Mouse (Mus musculus): Measurements from ENCODE around the gene Cox17. TPM values are rescaled to one million over a fixed set of nuclear protein-coding genes. Genes with fewer than 3 reads are reported as not detected.

The Cox17 gene
- polyA plus RNA-seq, 1 experiment from 2014 or later, result 118 TPM

DNA sequence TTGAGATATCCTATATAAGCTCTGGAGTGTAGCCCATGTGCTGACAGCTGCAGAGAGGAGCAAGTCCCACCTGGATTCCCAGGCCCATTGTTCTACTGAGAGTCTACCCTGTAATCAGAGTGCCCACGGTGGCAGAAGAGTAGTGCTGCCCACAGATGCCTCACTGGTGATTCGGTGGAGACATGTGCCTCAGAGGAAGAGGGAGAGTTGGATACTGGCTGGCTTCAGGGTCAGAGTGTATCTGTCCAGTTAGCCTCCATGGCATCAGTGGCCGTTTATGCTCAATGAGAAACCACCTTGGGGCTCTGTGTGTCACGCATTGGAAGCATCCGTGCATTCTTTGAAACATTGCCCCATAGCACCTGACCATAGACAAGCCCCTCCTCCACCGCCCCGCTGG, 16.9 kb downstream of the Cox17 start:
- ATAC-seq (ENCODE audit: low FRiP score, low read depth), result no peak
- 89% methylated on average over 7 of the region's 7 CpGs for WGBS
- H3K9ac ChIP-seq (replicated peaks), result no peak overlapping the region

DNA sequence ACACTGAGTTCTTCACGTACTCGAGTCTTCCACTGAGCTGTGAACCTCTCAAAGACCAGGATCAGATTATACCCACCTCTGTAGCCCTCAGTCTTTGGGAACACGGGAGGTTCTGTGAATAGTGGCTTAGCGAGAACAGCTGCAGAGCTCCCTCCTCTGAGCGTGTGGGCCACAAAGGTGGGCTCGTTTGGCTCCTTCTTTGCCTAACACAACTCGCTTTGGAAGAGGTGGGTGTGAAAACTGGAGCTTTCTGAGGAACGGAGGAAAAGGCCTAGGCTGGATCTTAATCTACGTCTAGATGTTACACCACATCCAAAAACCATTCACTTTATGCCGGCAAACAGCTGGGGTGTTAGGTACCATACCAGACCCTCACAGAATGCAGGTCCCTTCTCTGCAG, 18.6 kb downstream of the Cox17 start:
- H3K9me3 ChIP-seq, result no peaks in the 10 kb centered on the region
- no peaks in the 10 kb centered on the region for H3K36me3 ChIP-seq
- no peak for ATAC-seq (ENCODE audit: low FRiP score, low read depth)
- H3K4me1 ChIP-seq, result no peaks in the 10 kb centered on the region
- H3K4me2 ChIP-seq (replicated peaks), result no peak overlapping the region
- H3K27ac ChIP-seq (replicated peaks), result no peak overlapping the region
- H3K9ac ChIP-seq (replicated peaks), result no peak overlapping the region
- WGBS, result 87% methylated on average over 10 of the region's 10 CpGs
- H3K4me3 ChIP-seq, result no peak overlapping the region
- no peaks in the 10 kb centered on the region for H3K27me3 ChIP-seq

More for the DNA sequence above, 16.9 kb downstream of the Cox17 start:
- H3K4me1 ChIP-seq, result no peaks in the 10 kb centered on the region
- H3K27me3 ChIP-seq, result no peaks in the 10 kb centered on the region
- H3K4me3 ChIP-seq, result no peak overlapping the region
- H3K27ac ChIP-seq (replicated peaks), result no peak overlapping the region
- no peaks in the 10 kb centered on the region for H3K36me3 ChIP-seq
- H3K9me3 ChIP-seq, result no peaks in the 10 kb centered on the region
- H3K4me2 ChIP-seq (replicated peaks), result no peak overlapping the region

DNA sequence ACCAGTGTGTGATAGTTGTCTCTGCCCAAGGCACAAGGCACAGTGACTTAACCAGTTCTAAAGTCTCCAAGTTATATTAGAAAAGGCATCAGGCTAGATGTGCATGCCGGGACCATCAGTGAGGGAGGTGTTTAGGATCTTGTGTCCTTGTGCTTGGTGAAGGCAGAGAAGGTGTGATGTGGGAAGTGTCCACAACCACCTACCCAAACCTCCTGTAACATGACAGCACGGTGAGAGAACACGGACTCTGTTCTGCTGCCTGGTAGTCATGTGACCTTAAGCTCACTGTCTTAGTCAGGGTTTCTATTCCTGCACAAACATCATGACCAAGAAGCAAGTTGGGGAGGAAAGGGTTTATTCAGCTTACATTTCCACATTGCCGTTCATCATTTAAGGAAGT, 19.4 kb downstream of the Cox17 start:
- Histone ChIP-seq H3K36me3 (no peaks in the 10 kb centered on the region), H3K4me1 (no peaks in the 10 kb centered on the region), H3K27me3 (no peaks in the 10 kb centered on the region), H3K9ac (replicated peaks) (no peak overlapping the region), H3K4me3 (no peak overlapping the region), H3K4me2 (replicated peaks) (no peak overlapping the region), H3K9me3 (no peaks in the 10 kb centered on the region), H3K27ac (replicated peaks) (no peak overlapping the region)
- ATAC-seq (ENCODE audit: low FRiP score, low read depth), result no peak
- WGBS, result 91% methylated on average over 4 of the region's 4 CpGs

DNA sequence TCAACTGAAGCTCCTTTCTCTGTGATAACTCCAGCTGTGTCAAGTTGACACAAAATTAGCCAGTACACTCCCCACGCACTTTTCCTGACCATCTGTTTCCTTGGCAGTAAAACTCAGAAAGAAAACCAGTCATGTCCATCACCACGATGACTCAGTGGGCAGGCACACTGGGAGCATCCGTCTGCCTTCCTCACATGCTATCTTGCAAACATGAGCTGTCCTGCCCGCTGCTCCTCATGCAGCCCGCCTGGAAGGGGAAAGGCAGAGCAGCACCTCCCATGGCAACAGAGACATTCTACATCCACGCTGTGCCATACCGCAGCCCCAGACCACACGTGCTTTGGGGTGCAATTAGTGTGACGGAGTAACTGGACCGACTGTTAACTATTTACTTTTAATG, 21.5 kb downstream of the Cox17 start:
- Histone ChIP-seq H3K4me2 (replicated peaks) (no peak overlapping the region), H3K4me1 (no peaks in the 10 kb centered on the region), H3K9me3 (no peaks in the 10 kb centered on the region), H3K36me3 (no peaks in the 10 kb centered on the region), H3K27me3 (no peaks in the 10 kb centered on the region), H3K9ac (replicated peaks) (no peak overlapping the region), H3K4me3 (no peak overlapping the region), H3K27ac (replicated peaks) (no peak overlapping the region)
- no peak for ATAC-seq (ENCODE audit: low FRiP score, low read depth)
- 79% methylated on average over 10 of the region's 10 CpGs for WGBS

DNA sequence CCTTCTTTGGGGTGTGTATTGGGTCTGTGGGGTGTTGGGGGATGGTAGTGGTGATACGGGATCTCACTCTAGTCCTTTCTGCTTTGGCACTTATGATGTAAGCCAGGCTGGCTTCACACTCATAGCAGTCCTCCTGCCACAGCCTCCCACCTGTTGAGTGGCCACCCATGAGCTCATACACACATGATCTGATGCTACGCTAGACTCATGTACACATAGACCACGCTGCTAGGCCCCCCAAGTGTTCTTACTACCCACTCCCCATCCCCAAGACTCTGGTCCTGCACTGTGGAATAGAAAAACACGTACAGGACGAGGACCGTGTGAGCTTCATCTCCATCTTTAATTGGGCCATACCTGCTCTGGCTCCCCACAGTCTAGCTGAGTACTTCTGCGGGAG, 22.2 kb downstream of the Cox17 start:
- Histone ChIP-seq H3K36me3 (no peaks in the 10 kb centered on the region), H3K4me3 (no peak overlapping the region), H3K9ac (replicated peaks) (no peak overlapping the region), H3K27me3 (no peaks in the 10 kb centered on the region), H3K4me2 (replicated peaks) (no peak overlapping the region), H3K9me3 (no peaks in the 10 kb centered on the region), H3K4me1 (no peaks in the 10 kb centered on the region), H3K27ac (replicated peaks) (no peak overlapping the region)
- ATAC-seq (ENCODE audit: low FRiP score, low read depth), result no peak
- 88% methylated on average over 7 of the region's 7 CpGs for WGBS

DNA sequence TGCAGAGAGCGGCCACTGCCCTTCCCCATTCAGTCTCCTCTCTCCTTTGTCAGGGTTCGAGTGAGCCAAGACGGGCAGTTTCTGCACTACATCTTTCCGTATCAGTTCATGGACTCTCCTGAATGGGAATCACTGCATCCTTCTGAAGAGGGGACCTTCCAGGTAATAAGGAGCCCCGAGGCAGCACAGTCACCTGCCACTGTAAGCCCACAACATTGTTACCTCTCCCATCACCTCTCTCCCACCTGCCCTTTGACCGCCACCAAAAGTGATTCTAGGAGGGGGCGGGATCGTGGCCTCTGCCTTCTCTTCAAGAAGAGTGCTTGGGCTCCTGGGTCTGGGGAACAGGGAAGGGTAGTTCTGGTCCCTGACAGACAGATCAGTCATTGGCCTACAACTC, 22.6 kb downstream of the Cox17 start:
- no peak overlapping the region for H3K27ac ChIP-seq (replicated peaks)
- H3K4me2 ChIP-seq (replicated peaks), result no peak overlapping the region
- no peak overlapping the region for H3K4me3 ChIP-seq
- H3K4me1 ChIP-seq, result no peaks in the 10 kb centered on the region
- ATAC-seq (ENCODE audit: low FRiP score, low read depth), result no peak
- no peaks in the 10 kb centered on the region for H3K27me3 ChIP-seq
- no peaks in the 10 kb centered on the region for H3K9me3 ChIP-seq
- no peaks in the 10 kb centered on the region for H3K36me3 ChIP-seq
- H3K9ac ChIP-seq (replicated peaks), result no peak overlapping the region
- WGBS, result 89% methylated on average over 8 of the region's 8 CpGs

DNA sequence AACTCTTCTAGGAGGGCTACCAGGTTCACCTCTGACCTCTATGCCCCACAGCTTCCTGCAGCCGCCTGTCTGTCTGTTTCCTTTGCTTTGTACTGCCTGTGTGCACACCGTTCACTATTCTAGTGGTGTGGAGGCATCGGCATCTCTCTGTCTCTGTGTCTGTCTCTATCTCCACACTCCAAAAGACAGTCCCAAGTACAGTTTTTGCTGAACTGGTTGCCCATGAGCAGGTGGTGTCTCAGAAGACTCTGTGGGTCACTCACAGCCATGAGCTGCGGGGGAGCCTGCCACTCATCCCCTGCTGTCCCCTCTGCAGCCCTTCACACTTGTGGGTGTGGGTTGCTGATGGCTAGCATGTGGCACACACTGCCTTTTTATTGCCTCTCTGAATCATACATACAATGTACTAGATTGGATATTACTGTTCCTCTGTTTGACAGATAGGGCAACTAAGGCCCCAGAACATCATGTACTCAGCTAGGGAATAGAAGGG, 23.2 kb downstream of the Cox17 start:
- Histone ChIP-seq H3K9me3 (no peaks in the 10 kb centered on the region), H3K4me1 (no peaks in the 10 kb centered on the region), H3K27ac (replicated peaks) (no peak overlapping the region), H3K27me3 (no peaks in the 10 kb centered on the region), H3K9ac (replicated peaks) (no peak overlapping the region), H3K4me3 (no peak overlapping the region), H3K36me3 (no peaks in the 10 kb centered on the region), H3K4me2 (replicated peaks) (no peak overlapping the region)
- WGBS, result 84% methylated on average over 4 of the region's 4 CpGs
- no peak for ATAC-seq (ENCODE audit: low FRiP score, low read depth)

DNA sequence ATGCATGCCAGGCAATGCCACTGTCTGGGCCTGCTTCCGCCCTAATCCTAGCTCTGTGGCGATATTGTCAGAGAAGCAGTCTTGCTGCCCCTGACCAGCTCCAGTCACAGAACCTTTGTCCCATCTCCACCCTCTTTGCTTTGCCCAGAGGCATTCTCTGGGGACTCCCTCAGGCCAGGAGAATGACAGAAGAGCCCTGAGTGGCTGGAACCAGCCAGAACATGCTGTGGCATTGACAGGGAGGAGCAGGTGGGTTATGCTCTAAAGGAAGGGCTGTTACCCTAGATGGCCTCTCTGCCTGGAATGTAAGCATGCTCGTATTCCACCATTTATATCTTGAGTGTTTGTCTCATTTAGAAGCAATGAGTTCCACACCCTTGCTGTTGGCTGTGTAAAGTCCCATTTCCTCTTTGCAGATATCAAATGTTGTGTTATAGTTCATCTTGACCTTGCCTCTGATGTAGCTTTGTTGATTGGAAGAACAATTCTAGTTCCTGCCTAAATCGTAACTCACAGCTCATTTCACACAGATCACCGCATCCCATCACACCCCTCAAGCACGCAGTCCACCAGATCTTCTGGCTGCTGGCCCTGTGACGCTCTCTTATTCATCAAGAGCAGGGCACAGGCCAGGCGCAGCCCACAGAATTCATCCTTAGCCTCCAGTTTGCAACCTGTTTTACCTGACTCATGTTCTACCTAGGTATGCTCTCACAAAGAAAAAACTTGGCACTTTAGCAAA, 24.0 kb downstream of the Cox17 start:
- no peak for ATAC-seq (ENCODE audit: low FRiP score, low read depth)
- Histone ChIP-seq H3K9ac (replicated peaks) (no peak overlapping the region), H3K27ac (replicated peaks) (no peak overlapping the region), H3K36me3 (no peaks in the 10 kb centered on the region), H3K9me3 (no peaks in the 10 kb centered on the region), H3K4me1 (no peaks in the 10 kb centered on the region), H3K4me3 (no peak overlapping the region), H3K4me2 (replicated peaks) (no peak overlapping the region), H3K27me3 (no peaks in the 10 kb centered on the region)
- WGBS, result 91% methylated on average over 8 of the region's 8 CpGs

DNA sequence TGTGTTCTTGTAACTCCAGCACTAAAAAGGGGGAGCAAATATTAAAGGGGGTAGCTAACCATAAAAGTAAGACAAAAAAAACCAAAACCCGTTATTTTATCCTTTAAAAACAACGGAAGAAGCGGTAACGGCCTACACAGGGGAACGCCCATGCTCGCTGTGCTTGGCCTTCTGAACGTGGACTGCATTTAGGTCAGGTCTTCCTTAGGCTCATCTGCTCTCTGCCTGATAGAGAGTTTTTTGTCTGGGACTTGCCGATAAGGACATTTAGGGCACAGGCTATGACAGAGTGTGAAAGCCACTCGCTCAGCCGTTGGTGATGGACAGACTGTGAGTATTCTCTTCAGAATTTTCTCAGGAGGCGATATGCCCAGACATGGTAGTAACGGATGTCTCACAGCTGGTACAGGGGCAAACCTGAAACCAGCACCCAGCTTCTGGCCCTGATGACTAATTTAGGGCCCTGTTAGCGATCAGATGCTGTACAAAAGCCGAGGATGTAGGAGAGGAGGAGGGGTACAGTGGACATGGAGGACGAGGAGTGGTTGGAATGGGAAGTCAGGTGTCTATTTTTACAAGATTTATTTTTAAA, 25.0 kb downstream of the Cox17 start:
- no peaks in the 10 kb centered on the region for H3K27me3 ChIP-seq
- no peak overlapping the region for H3K4me3 ChIP-seq
- 90% methylated on average over 15 of the region's 15 CpGs for WGBS
- no peak overlapping the region for H3K27ac ChIP-seq (replicated peaks)
- H3K9ac ChIP-seq (replicated peaks), result no peak overlapping the region
- H3K4me1 ChIP-seq, result peaks cover 7% of the 10 kb centered on the region; the same call in 1 of the 2 replicates
- no peaks in the 10 kb centered on the region for H3K9me3 ChIP-seq
- ATAC-seq (ENCODE audit: low FRiP score, low read depth), result no peak
- no peak overlapping the region for H3K4me2 ChIP-seq (replicated peaks)
- no peaks in the 10 kb centered on the region for H3K36me3 ChIP-seq

DNA sequence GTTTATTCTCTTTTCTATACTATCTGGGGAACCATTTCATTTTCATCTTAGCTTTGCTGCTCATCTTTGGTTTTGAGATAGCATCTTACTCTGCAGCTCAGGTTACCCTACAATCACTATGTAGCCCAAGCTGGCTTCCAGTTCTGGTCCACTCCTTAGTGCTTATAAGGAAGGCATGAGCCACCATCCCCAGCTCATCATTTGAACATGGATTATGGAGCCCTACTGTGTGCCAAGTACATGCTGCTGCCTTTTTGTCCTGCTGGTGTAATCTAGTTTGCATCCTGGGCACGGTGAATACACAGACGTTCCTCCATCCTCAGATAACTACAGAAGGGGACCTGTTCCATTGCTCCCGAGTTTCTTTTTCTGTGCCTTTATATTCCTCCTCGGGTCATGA, 26.1 kb downstream of the Cox17 start:
- H3K9ac ChIP-seq (replicated peaks), result no peak overlapping the region
- WGBS, result 84% methylated on average over 4 of the region's 4 CpGs
- H3K27me3 ChIP-seq, result no peaks in the 10 kb centered on the region
- no peak overlapping the region for H3K27ac ChIP-seq (replicated peaks)
- no peak overlapping the region for H3K4me3 ChIP-seq
- ATAC-seq (ENCODE audit: low FRiP score, low read depth), result no peak
- no peaks in the 10 kb centered on the region for H3K36me3 ChIP-seq
- peaks cover 7% of the 10 kb centered on the region; the same call in 1 of the 2 replicates for H3K4me1 ChIP-seq
- H3K9me3 ChIP-seq, result no peaks in the 10 kb centered on the region
- no peak overlapping the region for H3K4me2 ChIP-seq (replicated peaks)

DNA sequence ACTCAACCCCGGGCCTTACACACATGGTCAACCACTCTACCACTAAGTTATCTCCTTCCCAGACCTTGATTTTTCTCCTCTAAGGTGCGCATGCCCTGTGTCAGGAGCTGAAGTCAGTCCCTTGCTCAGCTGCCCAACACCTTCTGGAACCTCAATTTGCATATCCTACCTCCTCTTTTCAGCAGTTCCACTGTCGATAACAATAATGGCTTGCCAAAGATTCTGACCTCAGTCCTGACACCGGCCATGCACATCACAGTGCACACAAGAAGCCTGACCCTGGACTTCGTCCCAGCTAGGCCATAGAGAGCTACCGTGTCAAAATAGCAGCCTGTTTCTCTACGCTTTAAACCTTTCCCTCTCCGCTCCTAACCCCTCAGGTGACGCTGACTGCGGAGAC, 26.6 kb downstream of the Cox17 start:
- Histone ChIP-seq H3K27me3 (no peaks in the 10 kb centered on the region), H3K9me3 (no peaks in the 10 kb centered on the region), H3K4me1 (peaks cover 7% of the 10 kb centered on the region; the same call in 1 of the 2 replicates), H3K4me3 (no peak overlapping the region), H3K9ac (replicated peaks) (no peak overlapping the region), H3K36me3 (no peaks in the 10 kb centered on the region), H3K4me2 (replicated peaks) (no peak overlapping the region), H3K27ac (replicated peaks) (no peak overlapping the region)
- no peak for ATAC-seq (ENCODE audit: low FRiP score, low read depth)
- 83% methylated on average over 10 of the region's 10 CpGs for WGBS

DNA sequence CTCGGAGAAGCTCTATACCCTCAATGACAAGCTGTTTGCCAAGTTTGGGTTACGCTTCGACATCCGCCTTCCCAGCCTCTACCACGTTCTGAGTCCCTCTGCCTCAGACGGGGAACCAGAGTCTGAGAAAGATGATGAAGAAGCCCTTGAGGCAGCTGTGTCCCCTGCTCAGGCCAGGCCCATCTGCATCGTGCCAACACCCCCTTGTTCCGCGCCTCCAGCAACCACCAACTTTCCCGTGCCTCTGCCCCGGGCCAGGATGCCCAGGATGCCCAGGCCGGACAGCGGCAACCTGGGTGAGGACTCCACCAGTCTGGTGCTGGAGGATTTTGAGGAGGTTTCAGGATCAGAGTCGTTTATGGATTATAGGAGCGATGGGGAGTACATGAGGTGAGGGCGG, 27.1 kb downstream of the Cox17 start:
- Histone ChIP-seq H3K9ac (replicated peaks) (no peak overlapping the region), H3K4me1 (peaks cover 7% of the 10 kb centered on the region; the same call in 1 of the 2 replicates), H3K27me3 (no peaks in the 10 kb centered on the region; the same call in 1 of the 2 replicates), H3K4me2 (replicated peaks) (no peak overlapping the region), H3K9me3 (no peaks in the 10 kb centered on the region), H3K4me3 (no peak overlapping the region), H3K27ac (replicated peaks) (no peak overlapping the region), H3K36me3 (no peaks in the 10 kb centered on the region)
- WGBS, result 86% methylated on average over 16 of the region's 16 CpGs
- no peak for ATAC-seq (ENCODE audit: low FRiP score, low read depth)
